Mouse (Mus musculus) neutrophil, adult 83 days (primary cell): ENCODE measurements around the gene Mpp6. TPM values are rescaled to one million over a fixed set of nuclear protein-coding genes. Genes with fewer than 3 reads are reported as not detected.

ENCODE experiments used
- total RNA-seq, 2 experiments: library from RNA; stranded (reverse); gene quantifications; one replicate each; pipeline ENCODE4 v1.2.4; 2023

The Mpp6 gene
- total RNA-seq, result 10 to 100 TPM; 23.3 to 29.6 TPM

GRCm38 (mm10) chr6:50109757-50110378 lies at the start of gene Mpp6:
TSS of gene Mpp6 (plus strand) at chr6:50110241.

Other genes with a start within 250 kb of the Mpp6 start
- 10 to 100 TPM; 88.2 to 88.5 TPM for gene Gsdme, start 153.6 kb downstream of the Mpp6 start, total RNA-seq